Mouse (Mus musculus) lung, adult 2 months (tissue): Measurements from ENCODE around the gene Ppp1r15b. TPM values are rescaled to one million over a fixed set of nuclear protein-coding genes. Genes with fewer than 3 reads are reported as not detected.

ENCODE experiments used
- DNase-seq: peaks from one replicate; pipeline ENCODE4 v3.0.0; 2022
- H3K4me1 ChIP-seq: fragments of 200-500 bp; 2 replicates; pipeline ENCODE4 v1.6.1; 2011; ENCODE audit warnings: low read length; ENCODE audit not compliant: control insufficient read depth, insufficient read depth
- H3K4me3 ChIP-seq: fragments of 200-500 bp; replicated peaks from 2 replicates; pipeline ENCODE3; 2011; ENCODE audit warnings: low read depth, mild to moderate bottlenecking, control low read depth, low read length; ENCODE audit errors: extremely low read depth
- CTCF ChIP-seq: fragments of 200-500 bp; IDR thresholded peaks from 2 replicates; pipeline ENCODE4 v1.5.1; 2011; ENCODE audit warnings: mild to moderate bottlenecking, low read length, control low read depth; ENCODE audit not compliant: insufficient read depth
- POLR2A ChIP-seq: fragments of 200-500 bp; IDR thresholded peaks from 2 replicates; pipeline ENCODE4 v1.6.1; 2011; ENCODE audit warnings: low read depth, mild to moderate bottlenecking, control low read depth, low read length, borderline replicate concordance; ENCODE audit errors: extremely low read depth
- WGBS: fragments of 180-500 bp; shearing (Covaris S2); methylation state at CpG from one replicate; pipeline ENCODE4 v1.1.7; 2018; 5-methylcytosine and 5-hydroxymethylcytosine counted together
- polyA plus RNA-seq: library from polyadenylated mRNA; depleted of rRNA; stranded (reverse); fragments of >200 nt; gene quantifications from 2 replicates; pipeline ENCODE4 v1.2.3, GENCODE M21; 2012

The Ppp1r15b gene
- polyA plus RNA-seq, 1 experiment = 26.5 TPM

GRCm38 (mm10) chr1:133152213-133152612 is 21.3 kb downstream of the Ppp1r15b start:
- DNase-seq = no peak
- H3K4me1 ChIP-seq = no peaks in the 10 kb centered on the region
- TF ChIP-seq POLR2A = no peak
- 96% methylated on average over 3 of the region's 3 CpGs for WGBS
- no peak overlapping the region for H3K4me3 ChIP-seq

GRCm38 (mm10) chr1:133155270-133155669 is 24.3 kb downstream of the Ppp1r15b start:
- DNase-seq = no peak
- TF ChIP-seq POLR2A (no peak), CTCF (no peak)
- WGBS = 70% methylated on average over 6 of the region's 6 CpGs

GRCm38 (mm10) chr1:133159128-133159564 is 28.2 kb downstream of the Ppp1r15b start:
- peaks cover 4% of the 10 kb centered on the region; the same call in 1 of the 2 replicates for H3K4me1 ChIP-seq
- 3% methylated on average over 7 of the region's 7 CpGs for WGBS
- TF ChIP-seq POLR2A = no peak
- H3K4me3 ChIP-seq = no peak overlapping the region
- no peak for DNase-seq

More at GRCm38 (mm10) chr1:133155270-133155669, 24.3 kb downstream of the Ppp1r15b start:
- H3K4me1 ChIP-seq = no peaks in the 10 kb centered on the region
- H3K4me3 ChIP-seq = no peak overlapping the region

- TF ChIP-seq CTCF (no peak), POLR2A (no peak)
- peaks cover 7% of the 10 kb centered on the region; the same call in 1 of the 2 replicates for H3K4me1 ChIP-seq
- no peak overlapping the region for H3K4me3 ChIP-seq
- no peak for DNase-seq
- WGBS = 59% methylated on average over 4 of the region's 4 CpGs
Observed at GRCm38 (mm10) chr1:133161559-133161958, 30.6 kb downstream of the Ppp1r15b start.

- no peak overlapping the region for H3K4me3 ChIP-seq
- 60% methylated on average over 10 of the region's 10 CpGs for WGBS
- peaks cover 7% of the 10 kb centered on the region; the same call in 1 of the 2 replicates for H3K4me1 ChIP-seq
- no peak for DNase-seq
- no peak for TF ChIP-seq CTCF
- no peak for TF ChIP-seq POLR2A
Observed at GRCm38 (mm10) chr1:133162046-133162445, 31.1 kb downstream of the Ppp1r15b start.

GRCm38 (mm10) chr1:133162981-133163380 is 32.0 kb downstream of the Ppp1r15b start:
- WGBS = 39% methylated on average over 8 of the region's 8 CpGs

GRCm38 (mm10) chr1:133163820-133164431 is 33.0 kb downstream of the Ppp1r15b start, which contains the start of gene Plekha6:
Gene Plekha6, plus strand, starts transcription at chr1:133164210.
- Histone ChIP-seq H3K4me3 (peak within 1 kb of the TSS; percentile 47), H3K4me1 (peaks cover 7% of the 10 kb centered on the region; the same call in 1 of the 2 replicates)
- WGBS = under 1% methylated on average over 67 of the region's 68 CpGs
- no peak for TF ChIP-seq CTCF
- TF ChIP-seq POLR2A = no peak
- DNase-seq = peak; percentile 36

More at GRCm38 (mm10) chr1:133162981-133163380, 32.0 kb downstream of the Ppp1r15b start:
- peaks cover 7% of the 10 kb centered on the region; the same call in 1 of the 2 replicates for H3K4me1 ChIP-seq
- no peak overlapping the region for H3K4me3 ChIP-seq
- no peak for DNase-seq
- TF ChIP-seq CTCF = no peak
- no peak for TF ChIP-seq POLR2A

- 7% methylated on average over 10 of the region's 10 CpGs for WGBS
- TF ChIP-seq POLR2A (no peak), CTCF (no peak)
- no peak for DNase-seq
- peaks cover 7% of the 10 kb centered on the region; the same call in 1 of the 2 replicates for H3K4me1 ChIP-seq
- no peak overlapping the region for H3K4me3 ChIP-seq
Observed at GRCm38 (mm10) chr1:133164591-133165011, 33.7 kb downstream of the Ppp1r15b start.

- Histone ChIP-seq H3K4me1 (peaks cover 7% of the 10 kb centered on the region; the same call in 1 of the 2 replicates), H3K4me3 (no peak overlapping the region)
- DNase-seq = no peak
- TF ChIP-seq CTCF (no peak), POLR2A (no peak)
- WGBS = 32% methylated on average over 11 of the region's 11 CpGs
Observed at GRCm38 (mm10) chr1:133165111-133165510, 34.2 kb downstream of the Ppp1r15b start.

- TF ChIP-seq POLR2A (no peak), CTCF (no peak)
- no peak for DNase-seq
- WGBS = 34% methylated on average over 19 of the region's 19 CpGs
- no peak overlapping the region for H3K4me3 ChIP-seq
- peaks cover 7% of the 10 kb centered on the region; the same call in 1 of the 2 replicates for H3K4me1 ChIP-seq
Observed at GRCm38 (mm10) chr1:133168318-133169060, 37.5 kb downstream of the Ppp1r15b start.
